Mouse (Mus musculus) heart, adult 2 months (tissue): ENCODE measurements around the gene Hmg20a.
A peak's percentile ranks its signal among the peaks of the same experiment; 100 is the strongest.

Source experiments
- CTCF ChIP-seq: fragments of 200-600 bp; IDR thresholded peaks from 2 replicates; pipeline ENCODE4 v1.8.1; 2022; ENCODE audit warnings: antibody characterized with exemption, mild to moderate bottlenecking, moderate library complexity
- EP300 ChIP-seq: fragments of 200-500 bp; IDR thresholded peaks from 2 replicates; pipeline ENCODE4 v1.6.1; 2011; ENCODE audit warnings: low read depth, low read length, control low read depth; ENCODE audit not compliant: insufficient read depth
- POLR2A ChIP-seq: fragments of 200-500 bp; IDR thresholded peaks from 2 replicates; pipeline ENCODE4 v1.6.1; 2011; ENCODE audit warnings: mild to moderate bottlenecking, low read depth, low read length, control low read depth; ENCODE audit not compliant: insufficient read depth

DNA sequence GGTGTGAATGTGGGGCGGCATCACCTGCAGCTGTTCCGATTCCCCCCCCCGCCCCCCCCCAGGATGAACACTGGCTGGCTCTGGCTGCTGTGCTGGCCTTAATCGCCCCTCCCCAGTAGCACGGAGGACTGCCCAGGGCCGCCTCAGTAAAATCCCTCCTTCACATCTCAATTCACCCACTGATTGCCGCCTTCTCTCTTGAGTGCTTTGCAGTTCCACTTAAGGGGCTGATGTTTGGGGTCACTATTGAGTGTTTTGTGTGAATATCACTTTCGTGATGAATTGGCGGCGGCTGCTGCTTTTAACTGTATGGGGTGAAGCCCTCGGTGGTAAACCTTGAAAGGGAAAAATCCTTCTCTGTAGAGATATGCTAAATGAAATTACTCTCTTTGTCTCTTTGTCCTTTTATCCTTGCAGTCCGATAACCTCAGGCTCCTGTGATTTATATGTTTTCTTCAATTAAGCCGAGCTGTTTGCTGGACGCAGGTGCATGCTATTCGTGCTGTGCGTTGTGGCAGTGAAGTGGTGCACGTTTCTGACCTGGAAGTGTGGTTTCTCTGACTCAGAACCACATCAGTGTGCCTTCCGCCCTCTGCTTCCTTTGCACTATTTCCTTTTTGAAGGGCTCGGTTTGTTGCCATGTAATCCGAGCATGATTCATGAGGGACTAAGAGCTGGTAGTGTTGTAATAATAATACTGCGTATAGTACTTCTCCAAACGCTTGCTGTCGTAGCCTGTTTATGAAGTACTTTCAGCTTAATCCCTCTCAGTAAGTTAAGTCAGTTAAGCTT, 46.6 kb downstream of the Hmg20a start:
- no peak for TF ChIP-seq POLR2A
- no peak for TF ChIP-seq CTCF
- 0 out of 2 replicates have a peak, but pooled peaks have one; percentile 37 for TF ChIP-seq EP300
